Mouse (Mus musculus) thymus, adult 2 months (tissue): ENCODE results near the gene Camkk2.

Source experiments
- CTCF ChIP-seq: fragments of 200-500 bp; IDR thresholded peaks from 2 replicates; pipeline ENCODE4 v1.5.1; 2012; ENCODE audit warnings: mild to moderate bottlenecking, control low read depth, low read length, moderate library complexity, borderline replicate concordance; ENCODE audit not compliant: control insufficient read depth, poor library complexity, insufficient read depth; ENCODE audit errors: extremely low read depth
- POLR2A ChIP-seq: fragments of 200-500 bp; IDR thresholded peaks from 2 replicates; pipeline ENCODE4 v1.6.1; 2012; ENCODE audit warnings: mild to moderate bottlenecking, low read length, control low read depth, moderate library complexity; ENCODE audit not compliant: control insufficient read depth, poor library complexity, insufficient read depth; ENCODE audit errors: extremely low read depth

- TF ChIP-seq POLR2A (no peak), CTCF (no peak)
Measured at GRCm38 (mm10) chr5:122743880-122744422, 35.3 kb downstream of the Camkk2 start.
